Mouse (Mus musculus) intestine, embryonic 16.5 days (tissue): ENCODE data around the gene Abca12. TPM values are rescaled to one million over a fixed set of nuclear protein-coding genes. Genes with fewer than 3 reads are reported as not detected.

Experiments used
- ATAC-seq: fragments of 200-750 bp; cut with Nextera tagmentation; 2 replicates; pipeline ENCODE4 v1.8.0; 2017; ENCODE audit warnings: moderate TSS enrichment, moderate library complexity
- H3K27ac ChIP-seq: fragments of 300-500 bp; sonication (generic); 2 replicates; pipeline ENCODE4 v1.5.1; 2014; ENCODE audit warnings: mild to moderate bottlenecking, low read length
- H3K27me3 ChIP-seq: fragments of 300-500 bp; sonication (generic); replicated peaks from 2 replicates; pipeline ENCODE4 v1.6.1; 2014; ENCODE audit warnings: low read length, control low read depth, mixed read lengths; ENCODE audit not compliant: control insufficient read depth, insufficient read depth
- H3K36me3 ChIP-seq: fragments of 300-500 bp; sonication (generic); 2 replicates; pipeline ENCODE4 v1.6.1; 2014; ENCODE audit warnings: low read length, control low read depth; ENCODE audit not compliant: control insufficient read depth, insufficient read depth
- H3K4me1 ChIP-seq: fragments of 300-500 bp; sonication (generic); 2 replicates; pipeline ENCODE4 v1.6.1; 2014; ENCODE audit warnings: low read length, control low read depth, mixed read lengths; ENCODE audit not compliant: control insufficient read depth, insufficient read depth
- H3K4me2 ChIP-seq: fragments of 300-500 bp; sonication (generic); 2 replicates; pipeline ENCODE4 v1.6.1; 2014; ENCODE audit warnings: low read depth, low read length, control low read depth
- H3K4me3 ChIP-seq: fragments of 300-500 bp; sonication (generic); 2 replicates; pipeline ENCODE4 v1.5.1; 2014; ENCODE audit warnings: mild to moderate bottlenecking, low read length
- H3K9ac ChIP-seq: fragments of 300-500 bp; sonication (generic); 2 replicates; pipeline ENCODE4 v1.6.1; 2014; ENCODE audit warnings: low read depth, low read length
- H3K9me3 ChIP-seq: fragments of 300-500 bp; sonication (generic); 2 replicates; pipeline ENCODE4 v1.6.1; 2016; ENCODE audit warnings: low read length, control low read depth; ENCODE audit not compliant: control insufficient read depth
- WGBS: fragments of 180-500 bp; shearing (Covaris S2); extraction: QIAGEN DNeasy Blood & Tissue Kit; methylation state at CpG from one replicate; pipeline ENCODE4 v1.1.7; 2014; 5-methylcytosine and 5-hydroxymethylcytosine counted together
- polyA plus RNA-seq: library from polyadenylated mRNA; unstranded; fragments of >200 nt; fragmentation: Nextera tagmentation; extraction: Ambion mirVana; gene quantifications from 2 replicates; pipeline ENCODE4 v1.2.1, GENCODE M21; 2015

Abca12 gene
- polyA plus RNA-seq, 1 experiment from 2014 or later, result not detected

DNA sequence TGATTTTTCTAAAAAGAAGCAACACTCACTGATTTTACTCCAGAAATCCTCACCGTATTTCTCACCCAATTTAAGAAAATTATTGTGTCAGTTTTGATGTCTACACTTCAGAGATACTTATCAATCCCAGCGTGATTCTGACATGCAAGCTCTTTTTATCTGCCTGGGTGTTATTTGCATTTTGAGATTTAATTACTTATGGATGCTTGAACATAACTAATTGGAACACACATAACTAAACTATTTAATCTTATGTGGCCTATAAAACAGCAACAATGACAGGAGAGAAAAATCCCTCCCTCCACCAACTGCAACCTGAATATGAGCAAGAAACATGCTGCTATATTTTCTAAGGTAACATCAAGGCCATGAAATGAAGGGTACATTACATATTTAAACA lies 117.7 kb downstream of the Abca12 start:
- Histone ChIP-seq H3K4me2 (no peak overlapping the region), H3K9me3 (no peaks in the 10 kb centered on the region), H3K4me1 (no peaks in the 10 kb centered on the region), H3K27ac (no peak overlapping the region), H3K9ac (no peak overlapping the region), H3K36me3 (no peaks in the 10 kb centered on the region), H3K4me3 (no peak overlapping the region), H3K27me3 (no peaks in the 10 kb centered on the region)
- 81% methylated on average over 2 of the region's 2 CpGs for WGBS
- ATAC-seq, result no peak

DNA sequence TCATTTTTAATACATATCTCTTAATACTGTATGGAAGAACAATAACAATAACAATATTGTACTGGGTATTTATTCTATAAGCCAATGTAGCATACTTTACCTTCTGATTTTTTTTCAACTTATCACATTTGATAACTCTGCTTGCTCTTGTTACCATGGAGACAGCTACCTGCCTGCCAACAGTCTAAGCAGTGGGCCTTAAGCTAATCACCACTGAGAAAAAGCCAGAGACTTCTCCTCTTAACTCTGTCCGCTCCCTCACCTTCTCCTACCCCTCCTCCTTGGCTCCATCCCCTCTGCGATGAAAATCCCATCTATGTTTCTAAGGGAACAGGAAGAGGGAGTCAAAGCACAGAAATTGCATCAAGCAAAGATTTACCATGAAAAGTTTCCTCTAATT lies 118.1 kb downstream of the Abca12 start:
- Histone ChIP-seq H3K36me3 (no peaks in the 10 kb centered on the region), H3K27me3 (no peaks in the 10 kb centered on the region), H3K27ac (no peak overlapping the region), H3K9ac (no peak overlapping the region), H3K4me1 (no peaks in the 10 kb centered on the region), H3K4me3 (no peak overlapping the region), H3K4me2 (no peak overlapping the region), H3K9me3 (no peaks in the 10 kb centered on the region)
- ATAC-seq, result no peak
- 79% methylated on average over 2 of the region's 2 CpGs for WGBS

DNA sequence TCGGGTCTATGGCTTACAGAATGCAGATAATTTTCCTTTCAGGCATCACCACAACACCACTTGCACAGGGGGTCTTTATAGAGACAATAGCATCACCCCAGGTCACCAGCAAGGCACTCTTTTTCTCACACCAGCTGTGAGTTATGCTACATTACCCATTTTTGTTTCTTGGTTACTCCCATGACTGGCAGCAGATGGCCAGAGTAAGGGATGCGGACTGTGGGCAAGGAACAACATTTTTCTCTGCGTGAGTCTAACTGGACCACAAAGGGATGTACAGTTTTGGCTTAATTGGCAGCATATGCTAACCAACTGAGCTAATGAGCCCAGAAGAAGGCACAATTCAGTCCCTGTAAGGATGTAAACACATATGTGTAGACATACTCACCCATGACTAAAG lies 122.8 kb downstream of the Abca12 start:
- Histone ChIP-seq H3K9ac (no peak overlapping the region), H3K9me3 (no peaks in the 10 kb centered on the region), H3K36me3 (no peaks in the 10 kb centered on the region), H3K4me1 (no peaks in the 10 kb centered on the region), H3K4me2 (no peak overlapping the region), H3K4me3 (no peak overlapping the region), H3K27ac (no peak overlapping the region), H3K27me3 (no peaks in the 10 kb centered on the region)
- 74% methylated on average over 3 of the region's 3 CpGs for WGBS
- no peak for ATAC-seq

DNA sequence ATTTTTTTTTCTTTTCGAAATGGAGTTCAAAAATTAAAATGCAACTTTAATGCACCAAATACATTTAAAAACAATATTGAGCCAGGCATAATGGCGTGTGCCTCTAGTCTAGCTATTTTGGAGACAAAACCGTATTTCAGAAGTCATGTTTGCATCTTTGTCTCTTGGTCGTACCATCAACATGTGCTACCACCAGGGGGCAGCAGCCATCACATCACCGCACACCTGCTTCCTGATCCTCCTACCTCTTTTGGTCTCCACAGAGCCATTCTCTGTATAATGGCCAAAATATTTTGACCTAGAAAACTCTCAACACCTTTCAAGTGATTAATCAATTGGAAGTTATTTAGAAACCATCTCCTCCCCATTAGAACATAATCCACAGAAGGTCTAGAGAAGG lies 125.2 kb downstream of the Abca12 start:
- ATAC-seq, result no peak
- H3K27ac ChIP-seq, result no peak overlapping the region
- H3K4me3 ChIP-seq, result no peak overlapping the region
- H3K4me2 ChIP-seq, result no peak overlapping the region
- no peak overlapping the region for H3K9ac ChIP-seq
- H3K27me3 ChIP-seq, result no peaks in the 10 kb centered on the region
- no peaks in the 10 kb centered on the region for H3K4me1 ChIP-seq
- no peaks in the 10 kb centered on the region for H3K36me3 ChIP-seq
- WGBS, result 25% methylated on average over 5 of the region's 5 CpGs
- H3K9me3 ChIP-seq, result no peaks in the 10 kb centered on the region

- Histone ChIP-seq H3K4me2 (no peak overlapping the region), H3K4me3 (no peak overlapping the region), H3K27ac (no peak overlapping the region), H3K4me1 (no peaks in the 10 kb centered on the region), H3K9ac (no peak overlapping the region), H3K36me3 (no peaks in the 10 kb centered on the region), H3K27me3 (no peaks in the 10 kb centered on the region), H3K9me3 (no peaks in the 10 kb centered on the region)
- 31% methylated on average over 5 of the region's 5 CpGs for WGBS
- no peak for ATAC-seq
Measured at GRCm38 (mm10) chr1:71276940-71277339, 137.8 kb downstream of the Abca12 start.

GRCm38 (mm10) chr1:71272550-71272949 lies 142.2 kb downstream of the Abca12 start:
- no peak for ATAC-seq

GRCm38 (mm10) chr1:71272077-71272476 lies 142.6 kb downstream of the Abca12 start:
- 82% methylated on average over 8 of the region's 8 CpGs for WGBS
- Histone ChIP-seq H3K4me3 (no peak overlapping the region), H3K4me2 (no peak overlapping the region), H3K27me3 (no peaks in the 10 kb centered on the region), H3K4me1 (no peaks in the 10 kb centered on the region), H3K9ac (no peak overlapping the region), H3K27ac (no peak overlapping the region), H3K9me3 (no peaks in the 10 kb centered on the region), H3K36me3 (no peaks in the 10 kb centered on the region)
- no peak for ATAC-seq

More at GRCm38 (mm10) chr1:71272550-71272949, 142.2 kb downstream of the Abca12 start:
- Histone ChIP-seq H3K4me3 (no peak overlapping the region), H3K36me3 (no peaks in the 10 kb centered on the region), H3K9me3 (no peaks in the 10 kb centered on the region), H3K27ac (no peak overlapping the region), H3K4me2 (no peak overlapping the region), H3K27me3 (no peaks in the 10 kb centered on the region), H3K4me1 (no peaks in the 10 kb centered on the region), H3K9ac (no peak overlapping the region)
- 85% methylated on average over 7 of the region's 7 CpGs for WGBS

GRCm38 (mm10) chr1:71270083-71270482 lies 144.6 kb downstream of the Abca12 start:
- Histone ChIP-seq H3K9me3 (no peaks in the 10 kb centered on the region), H3K4me1 (no peaks in the 10 kb centered on the region), H3K4me3 (no peak overlapping the region), H3K9ac (no peak overlapping the region), H3K4me2 (no peak overlapping the region), H3K36me3 (no peaks in the 10 kb centered on the region), H3K27ac (no peak overlapping the region), H3K27me3 (no peaks in the 10 kb centered on the region)
- no peak for ATAC-seq
- WGBS, result 89% methylated on average over 3 of the region's 3 CpGs

- H3K36me3 ChIP-seq, result no peaks in the 10 kb centered on the region
- H3K27me3 ChIP-seq, result no peaks in the 10 kb centered on the region
- no peak for ATAC-seq
- H3K27ac ChIP-seq, result no peak overlapping the region
- no peak overlapping the region for H3K4me3 ChIP-seq
- no peaks in the 10 kb centered on the region for H3K9me3 ChIP-seq
- 93% methylated on average over 8 of the region's 8 CpGs for WGBS
- no peaks in the 10 kb centered on the region for H3K4me1 ChIP-seq
- no peak overlapping the region for H3K4me2 ChIP-seq
- H3K9ac ChIP-seq, result no peak overlapping the region
Measured at GRCm38 (mm10) chr1:71266630-71267029, 148.1 kb downstream of the Abca12 start.

DNA sequence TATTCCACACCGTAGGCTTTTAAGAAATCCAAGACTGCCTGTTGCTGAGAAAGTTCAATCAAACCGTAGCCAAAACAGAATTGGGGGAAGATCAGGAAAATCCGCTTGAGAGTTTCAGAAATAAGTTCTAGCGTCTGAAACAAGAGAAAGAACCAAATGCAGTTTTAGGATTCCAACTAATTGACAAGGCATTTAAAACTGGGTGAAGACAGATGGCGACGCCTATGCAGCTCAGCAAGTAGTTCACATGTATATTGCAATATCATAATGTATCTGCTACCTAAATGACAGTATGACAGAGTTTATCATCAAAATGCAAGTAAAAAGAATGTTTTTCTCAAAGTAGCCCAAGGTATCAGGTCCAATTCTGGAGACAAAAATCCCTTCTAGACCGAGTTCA lies 151.2 kb downstream of the Abca12 start:
- Histone ChIP-seq H3K9me3 (no peaks in the 10 kb centered on the region), H3K9ac (no peak overlapping the region), H3K27me3 (no peaks in the 10 kb centered on the region), H3K36me3 (no peaks in the 10 kb centered on the region), H3K27ac (no peak overlapping the region), H3K4me3 (no peak overlapping the region), H3K4me2 (no peak overlapping the region), H3K4me1 (no peaks in the 10 kb centered on the region)
- ATAC-seq, result no peak
- WGBS, result 93% methylated on average over 7 of the region's 7 CpGs
